Mouse (Mus musculus) MEL-GATA-1-ER (cell line): ENCODE data around the gene Tcp11l2.

ENCODE experiments used
- DNase-seq: peaks from one replicate; pipeline ENCODE4 v3.0.0-alpha.2; 2012; ENCODE audit warnings: low read depth; ENCODE audit errors: extremely low read depth

Gene Tcp11l2

GRCm38 (mm10) chr10:84598172-84598571 lies 21.7 kb downstream of the Tcp11l2 start:
- DNase-seq, result no peak

- no peak for DNase-seq
Observed at GRCm38 (mm10) chr10:84600136-84600535, 23.7 kb downstream of the Tcp11l2 start.

GRCm38 (mm10) chr10:84604335-84604734 lies 27.9 kb downstream of the Tcp11l2 start:
- DNase-seq, result peak; percentile 60

- no peak for DNase-seq
Observed at GRCm38 (mm10) chr10:84608361-84608760, 31.9 kb downstream of the Tcp11l2 start.

GRCm38 (mm10) chr10:84610324-84610723 lies 33.9 kb downstream of the Tcp11l2 start:
- DNase-seq, result no peak

DNA sequence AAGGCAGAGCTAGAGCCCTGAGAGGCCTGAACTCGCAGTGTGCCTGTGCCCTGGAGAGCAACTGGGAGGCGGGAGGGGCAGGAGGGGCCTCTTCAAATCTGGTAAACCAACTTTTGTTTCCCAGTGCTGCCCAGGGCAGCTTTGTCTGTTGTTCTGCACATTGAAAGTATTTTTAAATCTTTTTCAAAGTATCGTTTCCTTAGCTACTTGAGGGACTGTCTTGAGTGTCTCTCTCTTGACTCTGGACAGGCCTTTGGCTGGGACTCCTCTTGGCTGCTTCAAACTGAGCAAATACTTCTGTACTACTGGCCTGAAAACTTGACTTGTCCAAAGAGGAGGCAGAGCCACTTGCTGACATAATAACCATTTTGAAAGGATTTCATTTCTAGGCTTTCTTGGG lies 34.4 kb downstream of the Tcp11l2 start:
- no peak for DNase-seq

- no peak for DNase-seq
Observed at GRCm38 (mm10) chr10:84611664-84612063, 35.2 kb downstream of the Tcp11l2 start.

DNA sequence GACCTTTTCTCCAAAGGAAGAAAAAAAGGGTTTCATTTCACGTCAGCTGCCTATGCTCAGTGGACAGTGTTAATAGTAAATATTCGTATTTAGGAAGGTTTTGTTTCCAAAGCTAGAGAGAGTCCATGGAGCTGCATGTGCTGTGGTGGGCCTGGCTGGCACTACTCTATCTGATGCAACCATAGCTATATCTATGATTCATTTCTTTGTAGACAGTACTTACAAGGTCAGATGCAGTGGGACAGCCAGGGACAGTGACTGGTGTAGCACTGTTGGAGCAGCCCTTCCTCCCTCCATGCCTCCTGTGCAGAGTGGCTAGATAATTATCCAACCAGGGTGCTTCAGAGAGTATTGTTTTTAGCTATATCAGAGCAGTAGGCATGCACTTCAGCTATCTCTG lies 35.9 kb downstream of the Tcp11l2 start:
- no peak for DNase-seq

DNA sequence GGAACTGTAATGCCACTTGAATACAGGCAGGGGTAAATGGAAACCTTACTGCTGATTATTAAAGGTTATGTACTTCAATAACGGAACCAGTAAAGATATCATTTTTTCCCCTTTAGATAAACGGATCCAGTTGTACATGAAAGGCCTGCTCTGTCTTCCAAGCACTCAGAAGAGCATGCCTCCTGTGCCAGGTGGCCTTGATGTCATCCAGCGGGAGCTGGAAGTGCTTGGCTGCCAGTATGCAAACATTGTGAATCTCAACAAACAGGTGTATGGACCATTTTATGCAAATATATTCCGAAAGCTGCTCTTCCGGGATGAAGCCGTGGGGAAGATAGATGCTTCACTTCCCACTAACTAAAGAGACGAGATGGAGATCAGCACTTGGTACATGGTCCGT lies 36.9 kb downstream of the Tcp11l2 start:
- DNase-seq, result no peak

GRCm38 (mm10) chr10:84615076-84615475 lies 38.6 kb downstream of the Tcp11l2 start:
- no peak for DNase-seq

- DNase-seq, result peak; percentile 95
Observed at GRCm38 (mm10) chr10:84621826-84622790, 45.7 kb downstream of the Tcp11l2 start, which contains the start of gene Polr3b. Polr3b (plus strand) TSS chr10:84622292.

- DNase-seq, result no peak
Observed at GRCm38 (mm10) chr10:84631182-84631581, 54.8 kb downstream of the Tcp11l2 start.

- DNase-seq, result no peak
Observed at GRCm38 (mm10) chr10:84632005-84632404, 55.6 kb downstream of the Tcp11l2 start.

DNA sequence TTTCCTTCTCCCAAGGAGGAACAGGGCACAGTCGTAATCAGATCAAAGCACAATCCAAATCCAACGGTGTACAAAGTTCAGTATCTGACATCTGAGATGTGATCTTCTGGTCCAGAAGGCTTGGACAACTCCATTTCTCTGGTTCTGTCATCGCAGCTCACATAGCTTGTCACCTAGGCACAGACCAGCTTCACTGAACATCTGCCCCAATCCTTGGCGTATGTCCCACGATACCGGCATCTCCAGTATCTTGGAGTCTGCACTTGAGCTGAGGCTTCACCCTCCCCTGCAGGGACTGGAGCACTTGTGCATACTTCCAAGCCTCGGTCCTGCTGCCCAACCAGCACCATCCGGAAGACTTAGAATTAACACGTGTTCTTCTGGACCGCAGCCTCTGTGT lies 60.2 kb downstream of the Tcp11l2 start:
- DNase-seq, result no peak

- DNase-seq, result no peak
Observed at GRCm38 (mm10) chr10:84638382-84638781, 62.0 kb downstream of the Tcp11l2 start.

- DNase-seq, result peak; percentile 91
Observed at GRCm38 (mm10) chr10:84639525-84640287, 63.3 kb downstream of the Tcp11l2 start.

DNA sequence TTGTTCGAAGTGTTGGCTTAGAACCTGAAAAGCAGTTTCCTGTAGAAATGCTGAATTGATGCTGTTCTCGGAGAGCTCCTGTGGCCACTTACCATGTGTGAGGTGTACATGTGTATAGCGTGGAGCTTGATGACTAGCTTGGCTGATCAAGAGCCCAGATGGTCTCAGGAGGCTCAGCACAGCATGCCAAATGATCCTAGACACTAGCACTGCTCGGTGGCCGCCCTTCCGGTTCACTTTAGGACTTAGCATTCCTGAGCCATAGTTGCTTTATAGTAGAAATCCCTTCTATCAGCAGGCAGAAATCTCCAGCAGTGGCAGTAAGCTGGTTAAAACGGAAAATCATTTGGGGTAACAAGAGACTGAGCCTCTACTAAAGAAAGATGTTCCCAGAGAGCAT lies 64.4 kb downstream of the Tcp11l2 start:
- DNase-seq, result no peak

DNA sequence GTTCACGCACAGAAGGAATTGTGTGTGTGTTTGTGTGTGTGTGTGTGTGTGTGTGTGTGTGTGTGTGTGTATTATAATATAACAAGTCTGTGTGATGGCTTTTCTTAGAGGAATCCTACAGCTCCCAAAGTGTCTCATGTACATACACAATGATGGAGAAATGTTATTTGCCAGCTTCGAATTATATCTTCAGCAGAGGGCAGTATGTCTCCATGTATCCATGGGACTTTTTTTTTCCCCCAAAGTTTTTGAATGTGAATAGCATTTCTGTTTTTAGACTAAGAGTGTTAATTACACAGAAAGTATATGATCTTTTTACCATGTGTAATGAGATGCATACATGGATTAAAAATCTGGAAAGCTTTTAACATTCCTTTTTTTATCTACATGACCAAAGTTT lies 65.2 kb downstream of the Tcp11l2 start:
- DNase-seq, result no peak

DNA sequence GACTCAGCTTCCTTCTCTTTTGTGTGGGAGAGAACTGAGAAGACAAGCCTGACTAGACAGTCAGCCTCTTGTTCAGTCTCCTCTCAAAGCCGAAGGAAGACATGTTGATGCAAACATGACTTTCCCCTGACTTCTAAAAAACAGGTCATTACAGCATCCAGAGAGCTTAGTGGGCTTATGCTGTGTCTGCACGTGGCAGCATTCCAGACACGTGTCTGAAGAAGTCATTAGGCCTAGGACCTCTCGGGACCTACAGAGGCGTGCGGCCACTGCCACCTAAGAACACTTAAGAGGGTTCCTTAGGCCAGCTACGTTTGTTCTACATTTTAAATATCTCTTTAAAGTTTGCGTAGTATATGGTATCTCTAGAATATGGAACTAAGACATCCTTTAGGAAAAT lies 69.5 kb downstream of the Tcp11l2 start:
- no peak for DNase-seq

GRCm38 (mm10) chr10:84646506-84647102 lies 70.2 kb downstream of the Tcp11l2 start:
- no peak for DNase-seq

GRCm38 (mm10) chr10:84647264-84647663 lies 70.8 kb downstream of the Tcp11l2 start:
- DNase-seq, result no peak

DNA sequence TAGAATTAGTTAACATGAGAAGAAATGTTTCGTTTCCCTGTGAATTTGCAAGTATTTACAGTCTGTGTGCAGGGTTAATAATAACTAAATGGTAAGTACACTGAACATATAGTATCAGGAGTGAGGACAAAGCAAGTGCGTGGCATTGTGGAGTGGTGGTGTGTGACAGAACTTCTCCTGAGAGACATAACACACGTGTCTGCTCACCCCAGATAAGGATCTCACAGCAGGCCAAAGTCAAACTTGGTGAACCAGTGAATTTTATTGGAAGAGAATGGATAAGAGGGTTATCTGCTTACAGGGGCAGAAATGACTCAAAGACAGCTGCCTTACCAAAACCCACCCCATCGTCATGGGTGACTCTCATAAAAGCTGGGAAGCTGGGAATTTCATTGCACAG lies 72.5 kb downstream of the Tcp11l2 start:
- DNase-seq, result no peak
